Mouse (Mus musculus): Measurements from ENCODE around the gene Lcn11.
A peak's percentile ranks its signal among the peaks of the same experiment; 100 is the strongest.
"Not testable (repeated sequence)": the region's sequence is repeated elsewhere in the genome, so short reads cannot be mapped to it uniquely, and the experiment has no call there.

Gene Lcn11

GRCm38 (mm10) chr2:25776717-25777116 is at the start of gene Lcn11:
Gene Lcn11 (plus strand): TSS chr2:25777017.
- no peak for DNase-seq

DNA sequence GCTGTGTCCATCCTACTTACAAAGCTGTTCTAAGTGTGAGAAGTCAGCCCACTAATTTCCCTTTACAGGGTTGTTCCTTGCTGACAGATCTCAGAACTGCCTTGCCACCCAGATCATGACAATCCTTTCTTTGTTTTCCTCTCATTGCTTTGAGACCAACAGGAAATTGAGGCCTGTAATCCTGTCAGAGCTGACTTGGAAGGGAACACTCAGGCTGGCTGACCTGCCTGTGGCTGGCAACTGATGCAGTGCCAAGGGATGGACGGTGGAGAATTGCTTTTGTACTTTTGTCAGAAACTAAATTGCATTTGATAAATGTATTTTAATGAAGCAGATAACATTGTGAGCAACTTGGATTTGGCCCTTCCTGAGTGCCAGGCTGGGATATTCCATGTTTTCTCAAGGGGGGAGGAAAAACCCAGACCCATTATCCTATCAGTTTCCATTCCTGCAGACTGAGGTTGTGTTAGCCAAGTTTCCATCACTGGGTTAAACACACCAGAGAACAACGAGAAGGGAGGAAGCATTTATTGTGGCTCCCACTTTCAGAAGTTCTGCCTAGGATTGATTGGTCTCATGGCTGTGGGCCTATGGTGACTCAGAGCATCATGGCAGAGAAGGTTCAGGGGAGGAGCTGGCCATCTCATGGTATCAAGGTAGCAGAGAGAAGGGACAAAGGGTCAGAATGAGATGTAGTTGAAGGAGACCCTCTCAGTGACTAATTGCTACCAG is 43.5 kb upstream of the Lcn11 start:
- no peak for DNase-seq

DNA sequence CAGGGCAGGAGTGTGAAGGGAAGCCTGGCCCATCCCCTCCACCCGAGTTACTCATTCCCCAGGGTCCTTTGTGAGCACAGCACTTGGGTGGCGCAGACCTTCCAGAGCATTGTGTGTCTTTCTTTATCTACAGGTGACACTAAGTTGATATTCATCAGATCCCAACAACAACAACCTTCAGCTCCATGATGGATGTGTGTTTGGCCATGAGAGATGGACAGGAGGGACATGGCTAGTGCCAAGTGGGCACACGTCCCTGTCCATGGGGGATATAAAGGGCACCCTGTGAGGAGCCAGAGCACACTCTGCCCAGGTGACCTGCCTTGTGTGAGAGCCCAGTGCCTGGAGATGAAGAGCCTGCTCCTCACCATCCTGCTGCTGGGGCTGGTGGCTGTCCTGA is 40.1 kb upstream of the Lcn11 start, which contains the start of gene Obp2b:
Gene Obp2b (plus strand): TSS at position 301 of the 400 bp plus-strand sequence.
- not testable (repeated sequence) for DNase-seq

GRCm38 (mm10) chr2:25741671-25742070 is 35.1 kb upstream of the Lcn11 start:
- DNase-seq: no peak

- no peak for DNase-seq
Observed at GRCm38 (mm10) chr2:25754201-25754600, 22.6 kb upstream of the Lcn11 start.

- DNase-seq: no peak
Observed at GRCm38 (mm10) chr2:25758064-25758625, 18.7 kb upstream of the Lcn11 start.

GRCm38 (mm10) chr2:25765269-25765668 is 11.5 kb upstream of the Lcn11 start, which contains the start of gene Lcn3:
Gene Lcn3 (plus strand): TSS chr2:25765569.
- DNase-seq: no peak

DNA sequence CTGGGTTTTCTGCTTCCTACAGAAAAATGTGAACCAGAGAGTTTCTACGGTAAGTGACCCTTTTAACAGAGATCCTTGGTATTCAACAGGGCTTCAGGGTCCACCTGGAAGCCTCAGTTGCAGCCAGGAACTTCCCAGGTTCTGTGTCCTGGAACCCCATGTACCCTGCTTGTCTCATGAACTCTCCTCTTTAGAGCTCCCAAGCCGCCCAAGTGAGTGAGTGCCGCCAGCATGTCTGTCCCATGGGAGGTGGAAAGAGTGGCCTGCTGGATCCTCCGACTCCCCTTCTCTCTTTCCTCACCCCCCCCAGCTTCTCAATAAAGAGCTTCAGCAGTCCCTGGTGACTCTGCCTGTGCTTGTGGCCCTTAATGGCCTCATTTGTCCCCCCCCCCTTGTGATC is 9.1 kb upstream of the Lcn11 start:
- DNase-seq: no peak

GRCm38 (mm10) chr2:25773507-25773906 is 3.3 kb upstream of the Lcn11 start:
- no peak for DNase-seq

- no peak for DNase-seq
Observed at GRCm38 (mm10) chr2:25774640-25775039, 2.2 kb upstream of the Lcn11 start.

GRCm38 (mm10) chr2:25775991-25776390 is 826 bp upstream of the Lcn11 start:
- DNase-seq: no peak

DNA sequence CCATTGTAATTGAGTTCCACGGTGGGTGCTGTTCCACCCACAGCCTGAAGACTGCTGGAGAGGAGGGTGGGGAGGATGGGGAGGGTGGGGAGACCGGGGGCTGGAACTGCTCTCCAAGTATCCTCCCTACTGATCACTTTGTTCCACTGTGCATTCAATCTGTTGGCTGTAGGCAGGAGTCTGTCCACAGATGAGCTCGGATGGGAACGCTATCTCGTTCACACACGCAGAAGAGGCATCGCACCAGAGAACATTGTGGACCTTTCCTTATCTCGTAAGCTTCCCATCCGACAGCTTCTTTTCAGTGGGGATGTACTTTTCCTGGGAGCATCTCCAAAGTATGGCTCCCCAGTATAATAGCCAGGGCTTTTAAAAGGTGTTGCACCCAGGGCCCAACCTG is 2.3 kb downstream of the Lcn11 start:
- DNase-seq: no peak

GRCm38 (mm10) chr2:25780921-25781320 is 4.1 kb downstream of the Lcn11 start:
- DNase-seq: no peak

GRCm38 (mm10) chr2:25781957-25782356 is 5.1 kb downstream of the Lcn11 start, which contains the start of gene Gm13539:
Gene Gm13539 (plus strand): TSS chr2:25782257.
- DNase-seq: no peak

DNA sequence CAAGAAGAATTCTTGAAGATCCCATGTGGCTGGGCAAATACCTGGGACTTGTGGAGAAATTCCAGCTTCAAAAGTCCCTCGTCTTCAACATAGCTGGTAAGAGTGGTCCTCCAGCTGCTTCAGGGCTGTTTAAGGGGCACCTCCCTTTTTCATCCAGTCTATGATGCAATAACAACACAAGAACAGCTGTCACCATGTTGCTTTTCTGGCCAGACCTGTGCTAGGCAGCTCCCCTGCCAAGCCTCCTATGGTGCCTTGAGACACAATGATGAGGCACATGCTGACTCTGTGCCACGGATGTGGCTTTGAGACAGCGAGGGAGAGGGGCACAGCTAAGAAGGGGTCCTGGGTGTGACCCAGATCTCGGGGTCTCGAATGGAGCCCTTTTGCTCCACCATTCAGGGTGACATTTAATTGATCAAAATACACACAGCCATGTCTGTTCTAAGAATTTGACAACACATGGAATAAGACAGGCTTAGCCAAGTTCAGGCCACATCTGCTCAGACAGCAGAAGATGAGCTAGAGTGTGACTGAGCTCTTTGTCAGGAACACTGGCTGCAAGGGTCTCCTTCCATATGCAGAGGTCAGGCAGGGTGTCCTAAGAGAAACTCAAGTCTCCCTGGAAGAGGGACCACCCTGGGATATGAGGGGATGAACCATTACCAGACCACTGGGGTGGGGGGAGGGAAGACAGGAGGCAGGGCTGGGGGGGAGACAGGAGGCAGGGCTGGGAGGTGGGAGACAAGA is 8.9 kb downstream of the Lcn11 start:
- DNase-seq: peak; percentile 32

- no peak for DNase-seq
Observed at GRCm38 (mm10) chr2:25789092-25789491, 12.3 kb downstream of the Lcn11 start.

DNA sequence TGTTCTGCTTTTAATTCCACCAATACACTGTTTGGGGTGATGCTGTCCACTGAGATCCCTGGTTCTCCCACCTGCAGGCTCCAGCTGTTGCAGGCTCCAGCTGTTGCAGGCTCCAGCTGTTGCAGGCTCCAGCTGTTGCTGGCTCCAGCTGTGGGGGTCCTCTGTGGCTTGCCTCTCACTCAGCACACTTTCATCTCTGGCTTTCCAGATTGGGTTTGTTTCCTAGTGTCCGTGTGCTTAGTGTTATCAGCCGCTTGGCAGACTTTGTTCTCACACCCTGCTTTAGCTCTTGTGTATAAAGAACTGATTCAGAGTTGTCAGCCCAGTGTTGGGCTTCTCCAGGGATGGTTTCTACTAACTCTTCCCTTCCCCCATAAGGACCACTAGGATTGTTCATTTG is 20.8 kb downstream of the Lcn11 start:
- DNase-seq: no peak

- no peak for DNase-seq
Observed at GRCm38 (mm10) chr2:25798065-25798464, 21.2 kb downstream of the Lcn11 start.

DNA sequence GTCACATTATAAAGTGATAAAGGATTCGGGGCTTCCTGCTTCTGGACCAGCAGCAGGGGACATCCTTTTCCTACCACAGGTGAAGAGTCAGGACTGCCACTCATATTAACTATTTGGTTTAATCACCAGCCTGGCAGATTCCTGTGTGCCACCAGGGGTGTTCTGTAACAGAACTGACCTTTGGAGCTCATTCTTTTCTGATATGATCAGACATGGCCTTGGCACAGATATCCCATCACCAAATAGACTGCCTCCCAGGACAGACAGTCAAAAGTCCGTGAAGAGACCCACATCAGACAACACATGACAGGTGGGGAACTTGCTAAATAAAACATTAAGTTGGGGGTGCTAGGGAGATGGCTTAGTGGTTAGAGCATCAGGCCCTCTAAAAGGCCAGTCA is 34.9 kb downstream of the Lcn11 start:
- no peak for DNase-seq

- DNase-seq: no peak
Observed at GRCm38 (mm10) chr2:25813364-25813763, 36.5 kb downstream of the Lcn11 start.

GRCm38 (mm10) chr2:25815748-25816147 is 38.9 kb downstream of the Lcn11 start, which contains the start of gene Glt6d1:
Gene Glt6d1 (minus strand): TSS chr2:25815848.
- DNase-seq: not testable (repeated sequence)

GRCm38 (mm10) chr2:25822806-25823205 is 46.0 kb downstream of the Lcn11 start, which contains the start of gene Lcn9:
Gene Lcn9 (plus strand): TSS chr2:25823153.
- DNase-seq: no peak

GRCm38 (mm10) chr2:25824751-25825150 is 47.9 kb downstream of the Lcn11 start:
- DNase-seq: no peak

All from embryo, embryonic 11 days (tissue).